Mouse (Mus musculus) adrenal gland, adult (tissue): ENCODE results near the gene Rnase2b.
"Not testable (repeated sequence)": the region's sequence is repeated elsewhere in the genome, so short reads cannot be mapped to it uniquely, and the experiment has no call there.

Experiments
- DNase-seq, 2 experiments: peaks; one replicate each; pipeline ENCODE4 v3.0.0; 2022 to 2023; ENCODE audit warnings: low spot score in 1 of 2; ENCODE audit not compliant: inconsistent age in 2 of 2

The Rnase2b gene

DNA sequence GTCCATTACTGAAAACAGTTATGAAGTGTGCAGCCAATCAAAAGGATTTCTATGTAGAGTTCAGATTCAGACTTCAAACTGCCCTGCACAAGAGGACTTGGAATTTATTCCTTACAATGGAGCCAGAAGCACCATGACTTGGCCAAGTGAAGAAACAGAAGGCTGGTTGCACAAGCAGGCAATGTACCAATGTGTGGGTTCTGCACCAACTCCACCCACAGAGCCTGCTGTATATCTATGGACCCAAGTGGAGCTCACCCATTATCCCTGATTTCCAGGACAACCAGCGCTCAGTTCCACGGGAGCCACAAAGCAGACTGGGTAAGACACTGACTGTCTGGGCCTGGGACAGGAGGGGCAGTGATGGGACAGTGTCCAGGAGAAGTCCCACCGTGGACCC lies at the start of gene Rnase2b:
Gene Rnase2b, plus strand, starts transcription at position 285 of the 400 bp plus-strand sequence.
- DNase-seq: not testable (repeated sequence)

DNA sequence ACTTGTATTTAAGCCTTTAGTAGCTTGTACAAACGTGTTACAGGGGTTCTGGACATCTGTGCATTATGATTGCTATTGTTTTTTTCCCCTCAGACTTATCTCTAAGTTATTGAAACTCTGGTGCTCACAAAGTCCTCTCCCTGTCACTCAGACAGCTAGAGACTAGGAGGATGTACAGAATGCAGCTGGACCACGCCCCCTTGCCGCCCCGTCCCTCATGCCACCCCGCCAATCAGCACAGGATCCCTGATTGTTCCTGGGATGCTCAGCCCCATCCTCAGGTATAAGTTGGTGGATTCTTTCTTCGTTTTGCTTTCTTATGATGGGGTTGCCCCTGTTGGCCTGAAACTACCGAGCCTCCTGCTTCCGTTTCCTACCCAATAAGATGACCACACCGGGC lies 48.6 kb upstream of the Rnase2b start:
- no peak for DNase-seq

DNA sequence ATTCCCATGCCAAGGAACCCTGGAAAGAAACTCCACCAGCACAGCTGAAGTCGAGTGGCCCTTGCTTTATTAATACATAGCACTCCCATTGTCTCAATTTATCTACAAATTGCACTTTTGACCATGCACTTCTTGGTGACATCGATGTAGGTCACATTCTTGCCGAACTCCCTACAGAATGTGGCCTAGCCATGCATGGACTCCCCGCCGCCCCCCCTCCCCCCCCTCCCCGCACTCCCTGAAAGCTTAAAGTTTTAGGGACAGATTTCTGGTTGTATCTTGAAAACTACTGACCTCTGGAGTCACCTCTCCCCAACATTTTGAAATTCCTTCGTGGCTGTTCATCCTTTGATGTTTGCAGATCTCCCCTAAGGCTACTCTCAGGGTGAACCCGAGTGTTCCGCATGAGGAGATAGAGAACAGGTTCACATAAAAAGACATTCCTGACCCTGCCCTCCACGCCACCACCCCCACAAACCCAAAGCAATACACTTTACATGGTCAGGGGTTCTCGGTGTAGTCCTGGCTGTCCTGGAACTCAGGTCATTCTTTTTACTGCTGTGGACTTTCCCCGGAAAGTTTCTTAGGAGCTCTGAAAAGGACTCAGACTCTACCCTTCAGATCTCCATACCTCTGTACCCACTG lies 48.0 kb upstream of the Rnase2b start, which contains the start of gene Eddm3b:
Gene Eddm3b, plus strand, starts transcription at position 511 of the 645 bp plus-strand sequence.
- DNase-seq: no peak

DNA sequence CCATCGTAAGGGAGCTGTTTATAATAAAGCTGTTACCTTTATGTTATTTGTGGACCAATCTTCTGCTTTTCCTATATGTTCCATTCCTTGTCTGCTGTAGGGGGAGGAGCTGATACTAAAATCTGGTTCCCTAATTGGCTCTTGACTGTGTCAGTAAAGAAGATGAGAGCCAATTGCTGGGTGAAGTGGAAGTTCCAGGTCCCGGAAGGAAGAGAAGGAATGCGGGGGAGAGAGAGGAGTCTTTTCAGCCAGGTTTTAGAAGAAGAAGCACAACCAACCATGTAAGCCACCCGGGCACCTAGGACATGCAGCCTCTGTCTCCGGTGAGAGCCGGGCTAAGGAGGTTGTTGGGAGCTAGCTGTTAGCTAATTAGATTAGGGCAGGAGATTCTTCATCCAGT lies 36.4 kb upstream of the Rnase2b start:
- no peak for DNase-seq

DNA sequence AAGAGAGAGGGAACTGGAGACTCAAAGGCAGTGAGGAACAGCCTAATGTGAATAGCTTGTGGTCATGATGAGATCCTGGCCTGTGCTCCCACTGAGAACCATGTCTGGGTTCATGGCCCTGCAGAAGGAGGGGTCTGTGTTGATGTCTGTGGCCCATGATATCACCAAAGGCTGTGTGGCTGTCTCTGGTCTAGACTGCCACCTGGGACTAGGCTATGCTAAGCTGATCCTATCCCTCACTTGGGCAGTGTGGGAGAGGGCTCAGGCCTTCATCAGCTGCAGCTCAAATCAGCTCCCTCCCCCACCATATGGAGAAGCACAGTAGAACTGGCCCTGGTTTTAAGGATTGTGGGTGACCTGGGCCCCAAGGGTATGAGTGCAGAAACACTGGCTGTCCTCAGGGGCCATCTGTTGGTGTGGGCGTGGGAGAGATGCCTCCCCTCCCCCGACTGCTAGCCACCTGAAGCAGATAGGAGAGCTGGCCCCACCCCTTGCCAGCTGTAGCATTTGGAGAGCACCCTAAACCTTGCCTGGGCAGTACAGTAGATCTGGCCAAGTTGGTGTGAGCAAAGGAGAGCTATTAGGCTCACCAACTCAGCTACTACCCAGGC lies 34.3 kb upstream of the Rnase2b start:
- no peak for DNase-seq

DNA sequence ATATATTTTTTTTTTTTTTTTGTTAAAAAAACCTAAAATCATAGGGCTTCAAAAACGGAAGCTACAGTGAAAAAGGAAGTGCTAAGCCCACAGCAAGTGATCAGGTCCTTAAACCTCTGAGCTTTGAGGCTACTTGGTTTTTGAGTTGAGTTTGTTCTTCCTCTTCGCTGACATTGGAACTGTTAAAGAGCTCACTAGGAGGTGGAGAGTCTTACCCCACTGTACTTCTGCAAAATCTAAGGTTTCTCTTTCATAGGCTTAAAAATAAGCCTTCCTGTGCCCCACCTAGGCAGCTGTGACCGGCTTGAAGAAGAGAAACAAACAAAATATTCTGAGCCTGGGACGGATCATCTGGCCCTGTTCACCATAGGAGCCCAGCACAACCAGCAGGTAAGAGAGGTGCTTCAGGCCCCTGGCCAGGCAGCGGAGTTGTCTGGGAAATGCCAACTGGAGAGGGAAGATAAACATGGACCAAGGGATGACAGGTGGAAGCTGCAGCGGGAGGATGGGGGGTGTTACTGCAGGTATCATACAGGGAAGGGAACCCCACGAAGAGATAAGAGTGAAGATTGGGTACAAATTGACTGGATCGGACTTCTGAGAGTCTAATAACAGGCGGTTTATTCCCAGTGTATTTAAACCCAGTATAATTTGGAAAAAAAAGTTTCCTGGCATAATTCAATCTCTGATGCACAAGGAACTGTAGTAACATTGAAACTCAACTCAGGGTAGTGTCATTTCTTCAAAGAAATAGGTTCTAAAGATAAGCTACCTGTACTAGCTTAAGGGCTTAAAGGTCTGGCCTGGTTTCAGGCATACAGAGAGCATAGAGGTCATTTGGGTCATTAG lies 33.1 kb upstream of the Rnase2b start:
- DNase-seq: no peak

DNA sequence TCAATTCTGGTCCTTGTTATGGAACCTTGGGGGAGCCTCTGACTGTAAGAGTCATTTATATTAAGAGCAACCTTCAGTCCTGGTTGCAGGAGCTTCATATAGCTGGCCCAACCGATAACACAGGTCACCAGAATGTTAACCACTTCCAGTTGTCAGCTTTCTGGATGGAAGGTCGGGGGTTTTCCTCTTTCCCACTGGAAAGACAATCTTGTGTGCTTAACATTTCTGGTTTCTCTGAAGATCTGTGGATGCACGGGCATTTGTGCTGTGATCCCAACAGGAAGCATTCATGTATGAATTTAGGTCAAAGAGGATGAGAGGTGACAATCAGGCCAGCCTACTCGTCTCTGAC lies 32.5 kb upstream of the Rnase2b start:
- DNase-seq: no peak

DNA sequence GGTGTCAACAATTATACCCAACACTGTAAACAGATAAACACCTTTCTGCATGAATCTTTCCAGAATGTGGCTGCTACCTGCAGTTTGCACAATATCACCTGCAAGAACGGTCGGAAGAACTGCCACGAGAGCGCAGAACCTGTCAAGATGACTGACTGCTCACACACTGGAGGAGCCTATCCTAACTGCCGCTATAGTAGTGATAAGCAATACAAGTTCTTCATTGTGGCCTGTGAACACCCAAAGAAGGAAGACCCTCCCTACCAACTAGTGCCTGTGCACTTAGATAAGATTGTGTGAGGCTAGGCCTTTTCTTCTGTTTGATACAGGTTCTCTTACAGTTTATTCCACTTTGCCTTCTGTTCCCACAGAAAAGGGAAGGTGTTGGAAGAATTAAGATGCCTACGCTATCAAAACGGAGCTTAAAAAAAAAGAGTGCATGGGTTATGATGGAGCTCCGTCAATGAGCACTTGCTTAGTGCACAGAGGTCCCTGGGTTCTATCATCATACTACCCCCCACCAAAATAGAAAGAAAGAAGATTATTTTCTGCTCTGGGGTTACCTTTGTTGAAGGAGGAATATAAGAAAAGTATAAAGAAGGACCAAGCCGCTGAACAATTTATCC lies 31.6 kb upstream of the Rnase2b start:
- no peak for DNase-seq

DNA sequence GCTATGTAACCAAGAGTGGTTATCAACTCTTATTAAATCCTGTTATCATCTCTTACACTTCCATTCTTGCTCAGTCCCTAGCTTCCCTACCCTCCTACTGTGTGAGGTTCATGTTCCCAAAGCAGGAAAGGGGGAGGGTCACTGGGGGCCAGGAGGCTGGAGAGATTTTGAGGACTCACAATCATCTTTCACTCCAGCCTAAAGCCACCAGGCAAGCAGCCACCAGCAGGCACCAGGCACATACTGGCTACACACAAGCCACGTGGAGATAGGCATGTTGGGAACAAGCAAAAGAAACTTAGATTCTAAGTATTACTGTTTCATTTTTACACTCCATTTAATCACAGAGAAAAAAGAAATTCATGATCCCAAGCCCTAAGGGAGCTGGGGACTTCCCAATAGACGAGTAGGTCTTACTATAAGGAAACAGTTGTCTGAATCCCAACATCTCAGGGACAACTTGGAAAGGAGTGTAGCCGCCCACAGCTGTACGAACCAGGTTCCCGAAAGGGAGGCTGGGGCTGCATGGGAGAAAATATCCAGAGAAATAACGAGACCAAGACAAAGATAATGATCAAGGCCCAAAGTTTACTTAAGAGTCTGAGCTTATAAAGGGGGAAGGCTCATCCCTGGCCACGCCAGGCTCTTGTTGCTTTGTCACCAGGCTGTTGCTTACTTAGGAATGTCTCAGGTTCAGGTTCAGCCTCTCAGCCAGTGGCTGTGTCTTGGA lies 30.8 kb upstream of the Rnase2b start:
- no peak for DNase-seq

DNA sequence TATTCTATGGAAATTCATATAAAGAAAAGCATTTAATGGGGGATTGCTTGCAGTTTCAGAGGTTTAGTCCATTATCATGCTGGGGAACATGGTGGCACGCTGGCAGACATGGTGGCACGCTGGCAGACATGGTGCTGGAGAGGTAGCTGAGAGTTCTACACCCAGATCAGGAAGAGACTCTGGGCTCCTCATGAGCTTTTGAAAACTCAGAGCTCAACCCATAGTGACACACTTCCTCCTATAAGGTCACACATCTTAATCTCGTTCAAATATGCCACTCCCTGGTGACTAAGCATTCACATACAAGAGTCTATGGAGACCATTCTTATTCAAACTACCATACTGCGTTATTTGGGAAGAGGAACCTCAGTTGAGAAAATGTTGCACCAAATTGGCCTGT lies 29.7 kb upstream of the Rnase2b start:
- no peak for DNase-seq

DNA sequence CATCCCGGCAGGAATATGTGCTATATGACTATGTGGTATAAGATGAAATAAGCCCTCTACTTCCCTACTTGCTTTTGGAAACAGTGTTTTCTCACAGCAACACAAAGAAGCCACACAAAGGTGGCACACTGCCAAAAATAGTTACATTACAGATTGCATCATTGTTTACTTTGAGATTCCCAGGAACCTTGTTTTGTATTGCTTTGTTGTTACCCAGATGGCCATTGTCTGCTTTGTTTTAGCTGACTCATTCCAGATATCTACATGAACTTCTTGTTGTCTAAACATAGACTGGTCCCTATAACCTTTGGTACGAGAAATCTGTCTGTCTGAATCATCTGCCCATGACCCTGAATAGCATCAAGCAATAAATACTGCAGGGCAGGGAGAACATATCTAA lies 21.7 kb upstream of the Rnase2b start:
- DNase-seq: peak in 1 of 2 experiments; percentile 63

DNA sequence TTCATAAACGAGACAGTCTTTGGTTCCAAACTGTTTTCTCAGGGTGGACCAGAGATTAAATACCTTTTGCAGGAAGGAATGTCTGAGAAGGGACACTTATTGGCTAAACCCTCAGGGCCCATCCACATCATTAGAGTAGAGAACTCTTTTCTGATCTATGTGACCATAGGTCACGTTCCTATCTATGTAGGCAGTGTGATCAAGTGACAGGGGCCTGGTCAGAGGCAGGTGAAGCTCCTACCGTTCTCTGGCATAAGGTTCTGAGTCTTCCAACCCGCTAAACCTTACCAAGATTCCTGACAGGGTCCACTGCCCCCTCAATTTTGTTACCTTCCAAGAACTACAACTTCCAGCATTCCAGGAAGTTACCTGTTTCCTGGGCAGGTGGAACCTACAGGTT lies 19.9 kb upstream of the Rnase2b start:
- DNase-seq: no peak

DNA sequence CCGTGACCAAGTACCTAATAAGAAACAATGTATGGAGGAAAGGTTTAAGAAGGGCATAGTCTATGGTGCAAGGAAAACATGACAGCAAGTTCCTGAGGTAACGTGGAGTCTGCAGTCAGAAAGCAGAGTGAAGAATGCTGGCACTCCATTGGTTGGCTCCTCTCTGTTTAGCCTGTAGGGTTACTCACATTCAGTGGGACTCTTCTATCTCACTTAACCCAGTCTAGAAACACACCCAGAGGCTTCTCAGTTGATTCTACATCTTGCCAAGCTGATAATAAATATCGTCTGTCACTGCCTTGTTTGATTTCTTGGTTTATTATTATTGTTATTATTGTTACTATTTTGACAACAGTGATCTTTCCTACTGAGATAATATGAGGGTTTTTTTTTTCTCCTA lies 19.5 kb upstream of the Rnase2b start:
- DNase-seq: no peak

DNA sequence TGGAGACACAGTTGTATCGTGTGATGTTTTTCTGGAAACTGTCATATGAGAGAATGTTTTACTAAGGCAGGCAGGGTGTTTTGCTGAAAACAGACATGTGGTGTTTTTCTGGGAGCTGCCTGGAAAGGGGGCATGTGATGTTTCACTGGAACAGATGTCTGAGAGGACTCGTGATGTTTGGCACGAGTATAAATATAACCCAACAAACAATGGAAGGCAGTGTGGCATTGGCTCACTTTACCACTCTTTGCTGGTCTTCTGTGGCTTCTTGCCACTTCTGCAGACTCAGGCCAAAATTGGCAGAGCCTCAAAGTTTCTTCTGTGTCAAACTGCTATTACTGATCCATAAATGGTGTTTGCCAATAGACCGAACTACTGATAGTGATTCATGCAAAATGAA lies 18.8 kb upstream of the Rnase2b start:
- DNase-seq: no peak

DNA sequence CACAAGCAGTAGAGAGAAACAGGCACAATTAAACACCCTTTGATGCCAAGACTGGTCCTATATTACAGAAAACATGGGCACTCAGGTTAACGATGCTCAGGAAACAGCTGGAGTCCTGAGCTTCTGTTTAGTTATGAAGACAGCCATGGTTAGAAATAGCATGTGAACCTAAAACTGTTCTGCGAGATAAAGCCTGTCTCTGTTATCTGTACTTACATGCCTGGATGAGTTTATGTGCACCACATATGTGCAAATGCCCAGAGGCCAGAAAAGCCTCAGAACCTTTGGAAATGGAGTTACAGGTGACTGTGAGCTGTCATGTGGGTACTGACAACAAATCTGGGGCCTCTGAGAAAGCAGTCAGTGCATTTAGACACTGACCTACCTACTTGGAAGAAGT lies 18.1 kb upstream of the Rnase2b start:
- no peak for DNase-seq

DNA sequence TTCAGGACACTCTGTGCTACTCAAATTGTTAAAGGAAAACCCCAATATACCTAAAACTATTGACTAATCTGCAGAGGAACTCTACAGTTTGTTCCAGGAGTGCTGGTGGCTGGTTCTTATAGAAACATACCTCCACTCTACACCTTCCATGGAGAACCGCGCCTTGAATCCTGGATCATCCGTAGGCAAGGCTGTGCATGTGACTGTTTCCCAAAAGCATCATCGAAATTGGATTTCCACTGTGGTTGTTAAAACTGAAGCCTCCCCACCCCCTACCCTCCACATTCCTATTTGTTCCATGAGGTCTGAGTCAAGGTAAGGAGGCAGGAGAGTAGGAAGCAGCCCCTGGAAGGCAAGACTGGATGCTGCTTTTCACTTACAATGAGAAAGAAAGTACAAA lies 17.6 kb upstream of the Rnase2b start:
- DNase-seq: no peak

DNA sequence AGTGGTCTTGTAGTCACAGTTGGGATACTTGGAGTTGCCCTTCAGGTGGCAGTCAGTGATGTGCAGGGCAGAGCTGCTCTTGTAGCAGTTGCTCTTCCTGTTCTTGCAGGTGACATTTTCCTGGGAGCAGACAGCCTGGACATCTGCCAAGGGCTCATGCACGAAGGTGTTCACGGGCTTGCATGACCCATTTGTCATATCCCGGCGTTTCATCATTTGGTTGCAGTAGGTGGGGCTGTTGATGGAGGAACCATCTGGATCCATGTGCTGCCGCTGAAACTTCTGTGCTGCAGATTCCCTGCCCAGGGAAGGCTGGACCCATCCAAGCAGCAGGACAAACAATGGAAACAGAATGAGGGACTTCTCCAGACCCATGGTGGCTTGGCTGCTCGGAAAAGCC lies 16.5 kb upstream of the Rnase2b start:
- DNase-seq: no peak

DNA sequence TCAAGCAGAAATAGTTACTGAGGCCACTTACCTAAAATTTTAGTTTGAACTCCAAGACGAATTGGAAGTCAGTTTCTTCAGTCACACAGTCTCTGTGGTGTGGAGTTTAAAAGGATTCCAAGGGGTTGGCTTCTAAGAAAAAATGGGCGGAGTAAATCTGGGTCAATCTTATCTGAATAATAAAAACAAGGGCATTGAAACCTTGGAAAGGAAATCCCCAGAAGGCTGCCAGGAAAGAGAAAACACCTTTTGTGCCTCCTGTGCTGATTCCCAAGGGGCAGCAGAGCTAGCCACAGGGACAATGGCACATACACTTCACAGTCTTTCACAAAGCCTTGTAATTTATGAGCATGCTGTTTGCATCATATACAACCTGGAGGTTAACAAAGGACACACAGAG lies 15.4 kb upstream of the Rnase2b start, which contains the start of gene Rnase1:
Gene Rnase1, minus strand, starts transcription at position 101 of the 400 bp plus-strand sequence.
- peak in 1 of 2 experiments; percentile 49 for DNase-seq

DNA sequence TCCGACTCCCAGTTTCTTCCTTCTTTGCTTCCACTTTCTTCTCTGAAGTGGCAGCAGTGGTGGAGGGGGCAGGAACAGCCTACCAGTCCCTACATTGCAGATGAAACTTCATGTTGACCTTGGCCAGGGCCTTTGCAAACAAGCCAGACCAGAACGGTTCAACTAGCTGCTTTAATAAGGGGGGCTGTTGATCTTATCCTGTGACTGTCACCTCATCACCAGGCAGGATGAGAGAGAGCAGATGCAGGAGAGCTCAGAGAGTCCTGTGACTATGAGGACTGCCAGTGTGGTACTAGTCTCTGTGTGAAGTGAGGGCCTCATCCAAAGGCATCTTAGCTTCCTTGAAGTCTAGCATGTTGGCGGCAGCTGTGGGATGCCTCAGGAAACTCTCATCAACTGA lies 14.1 kb upstream of the Rnase2b start:
- peak in 1 of 2 experiments; percentile 39 for DNase-seq

DNA sequence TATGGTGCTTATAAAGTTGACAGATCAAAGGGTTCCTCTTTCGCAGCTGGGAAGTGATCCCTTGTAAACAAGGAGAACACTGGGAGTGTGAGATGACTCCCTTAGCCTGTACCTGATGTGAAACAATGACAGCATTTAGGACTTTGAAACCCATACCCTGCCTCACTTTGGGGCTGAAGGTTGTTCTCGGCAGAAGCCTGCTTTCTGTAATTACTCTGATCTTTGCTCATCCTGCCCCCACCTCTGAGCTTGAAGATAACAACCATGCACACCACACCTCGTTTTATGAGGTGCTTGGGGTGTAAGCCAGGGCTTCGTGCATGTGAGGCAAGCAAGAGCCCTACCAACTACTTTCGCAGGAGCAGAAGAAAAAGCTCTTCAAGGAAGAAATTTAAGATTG lies 12.9 kb upstream of the Rnase2b start:
- DNase-seq: no peak
